Mouse (Mus musculus) retina, adult 2 months (tissue): ENCODE measurements at regions not wholly inside any gene's neighbourhood (a gene's known extent, or its start where the extent isn't known, plus 50 kb on each side); places are given as distances from the start of the nearest gene placed in this dataset.

Experiments
- DNase-seq: peaks from one replicate; pipeline ENCODE4 v3.0.0-alpha.2; 2012; ENCODE audit warnings: low read depth, low spot score

- DNase-seq = no peak
These were observed 218.7 kb upstream of the F930015N05Rik start for GRCm38 (mm10) chr11:64655162-64655561.

- no peak for DNase-seq
These were observed 226.7 kb upstream of the F930015N05Rik start for GRCm38 (mm10) chr11:64663166-64663565.

GRCm38 (mm10) chr11:64667010-64667409, 230.6 kb upstream of the F930015N05Rik start:
- DNase-seq = no peak

GRCm38 (mm10) chr11:64667521-64667920, 231.1 kb upstream of the F930015N05Rik start:
- DNase-seq = no peak

- no peak for DNase-seq
These were observed 235.4 kb upstream of the F930015N05Rik start for GRCm38 (mm10) chr11:64671898-64672297.

GRCm38 (mm10) chr11:64673546-64673945, 237.1 kb upstream of the F930015N05Rik start:
- no peak for DNase-seq

- no peak for DNase-seq
These were observed 267.3 kb upstream of the F930015N05Rik start for GRCm38 (mm10) chr11:64703776-64704175.

- no peak for DNase-seq
These were observed 267.0 kb upstream of the Elac2 start for GRCm38 (mm10) chr11:64711801-64712200.

- DNase-seq = no peak
These were observed 263.7 kb upstream of the Elac2 start for GRCm38 (mm10) chr11:64715182-64715581.

GRCm38 (mm10) chr11:64718316-64719085, 260.3 kb upstream of the Elac2 start:
- DNase-seq = peak; percentile 45

GRCm38 (mm10) chr11:64726249-64726648, 252.6 kb upstream of the Elac2 start:
- no peak for DNase-seq

GRCm38 (mm10) chr11:64727841-64728421, 250.9 kb upstream of the Elac2 start:
- no peak for DNase-seq

GRCm38 (mm10) chr11:64738948-64739347, 239.9 kb upstream of the Elac2 start:
- DNase-seq = no peak

GRCm38 (mm10) chr11:64743753-64744152, 235.1 kb upstream of the Elac2 start:
- DNase-seq = no peak

- no peak for DNase-seq
These were observed 232.7 kb upstream of the Elac2 start for GRCm38 (mm10) chr11:64746146-64746545.

- no peak for DNase-seq
These were observed 228.9 kb upstream of the Elac2 start for GRCm38 (mm10) chr11:64749976-64750375.

- DNase-seq = no peak
These were observed 226.5 kb upstream of the Elac2 start for GRCm38 (mm10) chr11:64752299-64752698.

- DNase-seq = no peak
These were observed 226.0 kb upstream of the Elac2 start for GRCm38 (mm10) chr11:64752816-64753215.

GRCm38 (mm10) chr11:64754076-64754475, 224.8 kb upstream of the Elac2 start:
- no peak for DNase-seq

GRCm38 (mm10) chr11:64755563-64755962, 223.3 kb upstream of the Elac2 start:
- no peak for DNase-seq

GRCm38 (mm10) chr11:64760626-64761025, 218.2 kb upstream of the Elac2 start:
- no peak for DNase-seq

- no peak for DNase-seq
These were observed 216.1 kb upstream of the Elac2 start for GRCm38 (mm10) chr11:64762755-64763154.

GRCm38 (mm10) chr11:64764056-64764455, 214.8 kb upstream of the Elac2 start:
- DNase-seq = no peak
